Mouse (Mus musculus) midbrain, postnatal 0 days (tissue): ENCODE results near the gene Ffar1. TPM values are rescaled to one million over a fixed set of nuclear protein-coding genes. Genes with fewer than 3 reads are reported as not detected.

Experiments used
- ATAC-seq: fragments of 200-750 bp; cut with Nextera tagmentation; 2 replicates; pipeline ENCODE4 v1.8.0; 2017; ENCODE audit warnings: moderate number of reproducible peaks, mild to moderate bottlenecking, moderate TSS enrichment, moderate library complexity; ENCODE audit not compliant: low FRiP score
- DNase-seq: peaks from one replicate; pipeline ENCODE4 v3.0.0-alpha.2; 2015; ENCODE audit warnings: low spot score
- H3K27ac ChIP-seq: fragments of 300-500 bp; sonication (generic); 2 replicates; pipeline ENCODE4 v1.5.1; 2014; ENCODE audit warnings: low read depth, mild to moderate bottlenecking, low read length, mixed read lengths
- H3K27me3 ChIP-seq: fragments of 300-500 bp; sonication (generic); 2 replicates; pipeline ENCODE4 v1.6.1; 2014; ENCODE audit warnings: low read length, control low read depth, mixed read lengths; ENCODE audit not compliant: insufficient read depth
- H3K36me3 ChIP-seq: fragments of 300-500 bp; sonication (generic); 2 replicates; pipeline ENCODE4 v1.6.1; 2014; ENCODE audit warnings: low read length, control low read depth, mixed read lengths; ENCODE audit not compliant: insufficient read depth
- H3K4me1 ChIP-seq: fragments of 300-500 bp; sonication (generic); 2 replicates; pipeline ENCODE4 v1.6.1; 2014; ENCODE audit warnings: mild to moderate bottlenecking, control low read depth, antibody characterized with exemption, low read length, mixed read lengths; ENCODE audit not compliant: insufficient read depth
- H3K4me2 ChIP-seq: fragments of 300-500 bp; sonication (generic); 2 replicates; pipeline ENCODE4 v1.6.1; 2014; ENCODE audit warnings: low read depth, mild to moderate bottlenecking, low read length, mixed read lengths; ENCODE audit not compliant: poor library complexity, severe bottlenecking
- H3K4me3 ChIP-seq: fragments of 300-500 bp; sonication (generic); 2 replicates; pipeline ENCODE4 v1.5.1; 2014; ENCODE audit warnings: low read depth, mild to moderate bottlenecking, low read length, moderate library complexity
- H3K9ac ChIP-seq: fragments of 300-500 bp; sonication (generic); replicated peaks from 2 replicates; pipeline ENCODE4 v1.6.1; 2014; ENCODE audit warnings: mild to moderate bottlenecking, low read length, moderate library complexity, mixed read lengths; ENCODE audit not compliant: poor library complexity, severe bottlenecking
- H3K9me3 ChIP-seq: fragments of 300-500 bp; sonication (generic); 2 replicates; pipeline ENCODE4 v1.6.1; 2016; ENCODE audit warnings: low read length, control low read depth
- CTCF ChIP-seq: IDR thresholded peaks from 2 replicates; pipeline ENCODE4 v1.5.1; 2016; ENCODE audit warnings: antibody characterized with exemption, mild to moderate bottlenecking
- WGBS: fragments of 180-500 bp; shearing (Covaris S2); extraction: QIAGEN DNeasy Blood & Tissue Kit; methylation state at CpG from one replicate; pipeline ENCODE4 v1.1.7; 2014; 5-methylcytosine and 5-hydroxymethylcytosine counted together
- polyA plus RNA-seq: library from polyadenylated mRNA; unstranded; fragments of >200 nt; fragmentation: Nextera tagmentation; extraction: Ambion mirVana; gene quantifications from 2 replicates; pipeline ENCODE4 v1.2.1, GENCODE M21; 2015
- total RNA-seq: library from RNA; depleted of rRNA; stranded (reverse); fragments of >200 nt; gene quantifications from 2 replicates; pipeline ENCODE4 v1.2.3, GENCODE M21; 2014

Ffar1 gene
- total and polyA plus RNA-seq, 2 experiments from 2014 or later: not detected

DNA sequence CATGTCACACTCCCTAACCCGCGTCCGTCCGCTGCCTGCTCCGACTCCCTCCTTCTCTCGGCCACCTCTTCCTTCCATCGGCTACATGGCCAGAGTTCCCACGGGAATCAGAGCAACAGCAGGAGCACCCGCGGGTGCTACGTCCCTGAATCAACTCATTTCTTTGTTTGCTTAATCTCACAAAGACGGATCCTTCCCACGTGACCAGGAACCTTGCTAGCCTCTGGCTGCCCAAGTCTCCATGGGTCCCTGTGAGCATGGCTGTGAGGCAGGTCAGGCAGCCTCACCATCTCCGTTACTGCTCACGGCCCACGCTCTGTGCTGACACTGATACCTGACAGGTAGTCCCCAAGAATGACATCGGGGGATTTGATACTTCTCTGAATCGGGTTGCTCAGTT is 37.7 kb downstream of the Ffar1 start, which contains the start of gene Ffar2:
TSS of gene Ffar2 (minus strand) at position 101 of the 400 bp plus-strand sequence.
- 88% methylated on average over 18 of the region's 18 CpGs for WGBS
- TF ChIP-seq CTCF: no peak
- no peak for ATAC-seq
- no peaks in the 10 kb centered on the region for H3K36me3 ChIP-seq
- H3K4me3 ChIP-seq: no peak within 1 kb of the TSS
- H3K4me2 ChIP-seq: no peak within 1 kb of the TSS
- no peak within 1 kb of the TSS for H3K9ac ChIP-seq
- no peaks in the 10 kb centered on the region for H3K27me3 ChIP-seq
- no peak within 1 kb of the TSS for H3K27ac ChIP-seq
- no peaks in the 10 kb centered on the region for H3K4me1 ChIP-seq
- DNase-seq: no peak
- H3K9me3 ChIP-seq: no peaks in the 10 kb centered on the region

- ATAC-seq: no peak
- Histone ChIP-seq H3K27me3 (no peaks in the 10 kb centered on the region), H3K36me3 (no peaks in the 10 kb centered on the region), H3K9me3 (no peaks in the 10 kb centered on the region), H3K4me3 (no peak overlapping the region), H3K9ac (no peak overlapping the region), H3K4me1 (no peaks in the 10 kb centered on the region), H3K27ac (no peak overlapping the region), H3K4me2 (no peak overlapping the region)
- DNase-seq: no peak
- WGBS: 80% methylated on average over 5 of the region's 5 CpGs
- TF ChIP-seq CTCF: no peak
Measured at GRCm38 (mm10) chr7:30821532-30821931, 39.8 kb downstream of the Ffar1 start.

DNA sequence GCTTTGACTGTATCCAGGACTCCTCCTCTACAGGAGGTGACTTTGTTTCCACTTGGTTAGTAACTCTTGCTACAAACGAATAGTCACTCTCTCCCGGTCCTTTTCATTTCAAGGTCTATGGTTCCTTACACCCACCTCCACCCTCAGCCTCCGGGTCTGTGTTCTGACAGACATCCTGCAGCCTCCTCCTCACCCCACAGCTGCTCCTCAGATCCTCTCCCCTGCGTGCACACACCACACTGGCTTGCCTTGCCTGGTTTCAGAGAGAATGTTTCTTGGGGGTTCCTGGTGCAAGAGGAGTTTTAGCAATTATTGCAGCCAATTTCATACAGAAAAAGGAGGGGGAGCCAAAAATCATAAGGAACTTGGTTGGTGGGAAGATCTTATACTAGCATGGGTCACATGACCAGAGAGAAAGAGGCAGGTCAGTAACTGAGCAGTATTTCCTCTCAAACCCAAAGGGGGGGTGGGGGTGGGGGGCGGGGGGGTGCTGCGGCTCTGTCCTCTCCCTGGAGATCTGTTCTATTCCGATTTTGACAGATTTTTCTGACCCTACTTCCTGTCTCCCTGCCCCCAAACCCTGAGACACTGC is 40.4 kb downstream of the Ffar1 start:
- Histone ChIP-seq H3K9ac (no peak overlapping the region), H3K9me3 (no peaks in the 10 kb centered on the region), H3K4me1 (no peaks in the 10 kb centered on the region), H3K27me3 (no peaks in the 10 kb centered on the region), H3K36me3 (no peaks in the 10 kb centered on the region), H3K4me3 (no peak overlapping the region), H3K27ac (no peak overlapping the region), H3K4me2 (no peak overlapping the region)
- no peak for TF ChIP-seq CTCF
- no peak for DNase-seq
- no peak for ATAC-seq
- 76% methylated on average over 5 of the region's 7 CpGs for WGBS

DNA sequence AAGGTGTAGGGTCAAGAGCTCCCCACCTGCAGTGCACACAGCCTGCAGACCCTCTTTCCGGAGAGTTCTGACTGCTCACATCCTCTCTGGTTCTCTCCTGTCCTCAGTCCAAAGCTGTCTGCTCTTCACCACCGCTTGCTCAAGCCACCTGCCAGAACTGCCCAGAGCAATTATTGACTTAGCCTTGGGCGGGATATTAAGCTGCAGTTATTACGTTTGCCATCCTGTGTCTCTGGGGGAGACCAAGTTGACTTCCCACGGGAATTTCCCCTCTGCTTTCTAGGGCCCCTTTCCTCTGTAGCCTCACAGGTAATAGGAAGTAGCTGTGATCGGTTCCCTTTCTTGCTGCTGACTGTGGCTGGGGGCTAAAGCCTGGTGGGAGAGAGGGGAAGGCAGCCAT is 41.2 kb downstream of the Ffar1 start:
- no peak overlapping the region for H3K9ac ChIP-seq
- no peak overlapping the region for H3K4me2 ChIP-seq
- H3K4me3 ChIP-seq: no peak overlapping the region
- no peak overlapping the region for H3K27ac ChIP-seq
- no peaks in the 10 kb centered on the region for H3K9me3 ChIP-seq
- DNase-seq (no peak), ATAC-seq (no peak)
- no peaks in the 10 kb centered on the region for H3K4me1 ChIP-seq
- WGBS: 69% methylated on average over 6 of the region's 6 CpGs
- no peak for TF ChIP-seq CTCF
- no peaks in the 10 kb centered on the region for H3K36me3 ChIP-seq
- no peaks in the 10 kb centered on the region for H3K27me3 ChIP-seq

- Histone ChIP-seq H3K4me2 (no peak overlapping the region), H3K9ac (no peak overlapping the region), H3K9me3 (no peaks in the 10 kb centered on the region), H3K27me3 (no peaks in the 10 kb centered on the region), H3K36me3 (no peaks in the 10 kb centered on the region), H3K4me3 (no peak overlapping the region), H3K4me1 (no peaks in the 10 kb centered on the region), H3K27ac (no peak overlapping the region)
- 68% methylated on average over 6 of the region's 6 CpGs for WGBS
- TF ChIP-seq CTCF: no peak
- ATAC-seq (no peak), DNase-seq (peak; percentile 50)
Measured at GRCm38 (mm10) chr7:30812291-30812807, 49.0 kb downstream of the Ffar1 start.

GRCm38 (mm10) chr7:30811757-30812290 is 49.5 kb downstream of the Ffar1 start:
- Histone ChIP-seq H3K27ac (no peak overlapping the region), H3K36me3 (no peaks in the 10 kb centered on the region), H3K4me2 (no peak overlapping the region), H3K4me3 (no peak overlapping the region), H3K27me3 (no peaks in the 10 kb centered on the region), H3K9ac (no peak overlapping the region), H3K4me1 (no peaks in the 10 kb centered on the region), H3K9me3 (no peaks in the 10 kb centered on the region)
- ATAC-seq (no peak), DNase-seq (peak; percentile 7)
- no peak for TF ChIP-seq CTCF
- 67% methylated on average over 9 of the region's 9 CpGs for WGBS
